Mouse (Mus musculus) lung, postnatal 0 days (tissue): ENCODE results near the gene Entpd3.

ENCODE experiments used
- CTCF ChIP-seq: IDR thresholded peaks from 2 replicates; pipeline ENCODE4 v1.5.1; 2016; ENCODE audit warnings: antibody characterized with exemption, mild to moderate bottlenecking
- EP300 ChIP-seq: IDR thresholded peaks from 2 replicates; pipeline ENCODE4 v1.6.1; 2016; ENCODE audit warnings: antibody characterized with exemption, mild to moderate bottlenecking, control low read depth

- TF ChIP-seq CTCF (no peak), EP300 (no peak)
Measured at GRCm38 (mm10) chr9:120530471-120530870, 9.1 kb upstream of the Entpd3 start.
